Mouse (Mus musculus) adrenal gland, postnatal 4 days (tissue): Measurements from ENCODE around the gene Rbm17. TPM values are rescaled to one million over a fixed set of nuclear protein-coding genes. Genes with fewer than 3 reads are reported as not detected.

Experiments used
- DNase-seq, 2 experiments: peaks; one replicate each; pipeline ENCODE4 v3.0.0; 2021 to 2022; ENCODE audit warnings: low spot score in 2 of 2, mixed read lengths in 2 of 2
- total RNA-seq, 2 experiments: library from RNA; stranded (reverse); gene quantifications; 2 replicates each; pipeline ENCODE4 v1.2.3; 2021

Gene Rbm17
- total RNA-seq, 2 experiments from 2014 or later: 136 to 154 TPM

DNA sequence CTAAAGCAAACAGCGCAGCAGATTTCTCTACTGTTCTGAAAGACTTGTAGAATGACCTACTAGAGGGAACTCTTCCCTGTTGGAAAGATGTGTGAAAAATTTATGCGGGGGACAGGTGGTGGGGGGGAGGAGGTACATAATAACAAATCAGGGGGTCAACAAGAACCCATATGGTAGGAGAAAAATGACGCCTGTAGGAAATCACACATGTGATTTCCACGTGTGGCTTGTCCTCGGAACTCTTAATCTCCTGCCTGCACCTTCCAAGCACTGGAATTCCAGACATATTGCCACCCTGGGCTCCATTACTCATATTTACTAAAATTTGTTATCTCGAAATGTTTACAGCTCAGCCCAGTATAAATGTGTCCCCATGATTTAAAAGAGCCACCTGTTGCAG is 2.2 kb downstream of the Rbm17 start:
- no peak for DNase-seq

DNA sequence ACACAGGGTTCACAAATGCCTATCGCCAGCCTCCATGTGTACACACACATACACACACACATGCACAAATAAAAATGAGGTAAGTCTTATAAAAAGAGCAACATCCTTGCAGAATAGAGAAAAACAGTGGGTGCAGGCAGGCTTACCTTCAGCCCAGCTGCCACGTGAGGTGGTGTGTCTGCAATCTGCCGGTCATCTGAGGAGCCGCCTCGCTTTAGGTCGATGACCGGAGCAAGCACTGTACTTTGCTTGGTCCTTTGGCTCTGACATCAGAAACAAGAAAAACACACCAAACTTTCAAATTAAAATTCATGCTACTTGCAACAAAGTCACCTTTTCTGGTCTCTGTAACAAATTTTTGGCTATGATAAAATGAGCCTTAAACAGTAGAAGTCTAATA is 6.0 kb downstream of the Rbm17 start:
- DNase-seq: no peak

DNA sequence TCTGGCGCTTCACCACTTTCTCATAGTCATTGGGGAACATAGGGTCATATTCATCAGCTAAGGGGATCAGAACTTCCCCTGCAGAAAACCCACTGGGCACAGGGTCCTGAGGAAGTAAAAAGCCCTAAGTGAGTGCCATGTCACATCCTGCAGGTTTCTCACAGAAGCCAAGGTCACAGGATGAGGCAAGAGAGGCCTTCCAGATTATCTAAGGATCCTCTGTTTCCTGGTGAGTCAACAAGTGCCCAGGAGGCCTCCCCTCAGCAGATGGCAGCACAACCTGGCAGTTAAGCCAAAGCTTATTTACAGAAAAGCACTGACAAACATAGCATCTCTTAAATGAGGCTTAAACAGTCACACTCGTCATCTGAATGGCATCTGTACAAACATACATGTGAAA is 7.3 kb downstream of the Rbm17 start:
- DNase-seq: no peak

DNA sequence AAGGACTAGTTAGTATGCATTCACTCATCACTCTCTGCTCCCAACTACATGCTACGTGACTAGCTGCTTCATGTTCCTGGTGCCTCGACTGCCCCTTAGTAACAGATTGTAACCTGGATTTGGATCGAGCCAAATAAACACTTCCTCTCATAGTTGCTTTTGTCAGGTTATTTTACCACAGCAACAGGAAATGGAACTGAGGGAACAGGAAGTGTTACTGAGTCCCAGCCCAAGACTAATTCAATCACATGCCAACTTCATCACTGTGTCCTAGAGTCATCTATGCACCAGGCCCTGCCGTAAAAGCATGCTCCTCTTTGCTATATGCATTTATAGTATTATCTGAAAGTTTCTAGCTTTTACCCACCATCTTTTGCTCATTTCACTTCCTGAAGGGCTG is 16.0 kb downstream of the Rbm17 start:
- DNase-seq: no peak

DNA sequence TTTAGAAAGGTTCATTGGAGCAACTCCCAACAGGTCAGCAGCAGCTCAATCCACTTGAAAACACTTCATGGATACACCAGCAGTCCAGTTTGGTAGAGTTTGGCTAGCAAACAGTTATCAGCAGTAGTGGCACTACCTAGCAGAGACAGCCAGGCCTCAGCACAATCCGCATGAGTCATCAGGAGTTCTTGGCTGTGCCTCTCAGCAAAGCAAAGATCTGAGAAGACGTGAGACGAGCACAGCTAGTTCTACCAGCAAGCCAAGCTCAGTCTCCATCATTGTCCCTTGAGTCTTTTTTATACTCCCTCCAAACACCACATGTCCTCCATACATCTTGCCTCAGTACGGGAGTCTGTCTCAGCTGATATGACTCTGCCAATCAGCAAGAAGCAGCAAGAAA is 24.6 kb downstream of the Rbm17 start:
- no peak for DNase-seq

DNA sequence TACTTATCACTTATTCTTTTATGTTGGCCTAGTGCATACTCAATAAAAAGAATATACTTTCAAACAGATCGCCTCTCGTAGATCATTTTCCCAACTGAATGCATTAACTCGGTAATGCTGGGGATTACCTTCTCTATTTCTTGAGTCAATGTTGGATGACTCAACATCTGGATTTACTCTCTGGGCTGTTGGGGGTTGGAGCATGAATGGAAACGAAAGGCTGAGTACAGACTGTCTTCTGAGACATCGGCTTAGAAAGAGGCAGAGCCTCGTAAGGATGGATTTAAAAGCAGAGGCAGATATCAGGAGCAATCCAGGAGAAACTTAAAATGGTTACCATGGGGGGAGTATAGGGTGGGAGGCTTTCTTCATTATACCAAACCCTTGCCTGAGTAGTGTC is 25.8 kb downstream of the Rbm17 start:
- no peak for DNase-seq

DNA sequence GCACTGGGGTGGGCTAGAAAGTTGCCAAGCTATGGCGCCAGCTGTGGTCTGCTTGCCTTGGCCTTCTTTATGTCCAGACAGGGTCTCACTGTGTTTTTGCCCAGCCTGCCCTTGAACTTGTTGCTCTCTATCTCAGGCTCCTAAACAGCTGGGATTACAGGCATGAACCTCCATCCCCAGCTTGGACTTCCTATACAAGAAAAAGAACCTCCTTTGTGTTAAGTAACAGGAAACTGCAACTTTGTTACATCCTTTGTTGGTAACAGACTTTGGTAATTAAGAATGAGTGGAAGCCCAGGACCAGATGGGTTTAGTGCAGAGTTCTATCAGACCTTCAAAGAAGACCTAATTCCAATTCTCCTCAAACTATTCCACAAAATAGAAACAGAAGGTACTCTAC is 30.3 kb downstream of the Rbm17 start:
- DNase-seq: no peak

- DNase-seq: peak in 1 of 2 experiments; percentile 15
Measured at GRCm38 (mm10) chr2:11571004-11571535, 32.9 kb downstream of the Rbm17 start.

GRCm38 (mm10) chr2:11568471-11568870 is 35.5 kb downstream of the Rbm17 start:
- peak in 1 of 2 experiments; percentile 22 for DNase-seq

- DNase-seq: no peak
Measured at GRCm38 (mm10) chr2:11567781-11568362, 36.1 kb downstream of the Rbm17 start.

DNA sequence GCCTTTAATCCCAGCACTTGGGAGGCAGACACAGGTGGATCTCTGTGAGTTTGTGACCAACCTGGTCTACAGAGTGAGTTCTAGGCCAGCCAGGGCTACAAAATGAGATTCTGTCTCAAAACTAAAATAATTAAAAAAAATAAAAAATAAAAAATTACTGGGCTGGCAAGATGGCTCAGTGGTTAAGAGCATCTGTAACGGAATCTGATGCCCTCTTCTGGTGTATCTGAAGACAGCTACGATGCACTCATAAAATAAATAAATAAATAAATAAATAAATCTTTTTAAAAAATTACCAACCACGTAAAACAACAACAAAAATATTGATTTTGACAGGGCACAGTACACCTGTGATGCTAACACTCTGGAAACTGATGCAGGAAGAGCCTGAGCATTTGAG is 37.1 kb downstream of the Rbm17 start:
- no peak for DNase-seq

DNA sequence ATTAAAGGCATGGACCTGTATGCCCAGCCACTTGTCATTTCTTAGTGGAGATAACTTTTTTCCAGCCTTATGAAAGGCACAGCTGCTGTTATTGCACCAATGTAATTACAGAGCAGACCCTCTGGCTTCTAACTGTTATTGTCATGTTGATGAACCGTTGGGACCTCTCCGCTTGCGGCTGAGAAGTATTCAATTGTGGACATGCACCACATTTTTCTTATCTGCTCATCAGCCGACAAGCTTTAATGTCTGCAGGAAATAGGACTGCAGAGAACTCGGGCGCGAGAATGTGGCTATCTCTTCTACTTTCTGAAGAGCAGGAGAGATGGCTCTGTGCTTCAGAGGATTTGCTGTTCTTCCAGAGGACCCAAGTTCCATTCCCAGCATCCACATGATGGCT is 37.7 kb downstream of the Rbm17 start:
- no peak for DNase-seq

- DNase-seq: no peak
Measured at GRCm38 (mm10) chr2:11564768-11565167, 39.2 kb downstream of the Rbm17 start.

GRCm38 (mm10) chr2:11563256-11563655 is 40.7 kb downstream of the Rbm17 start:
- DNase-seq: no peak

GRCm38 (mm10) chr2:11558654-11559053 is 45.3 kb downstream of the Rbm17 start:
- no peak for DNase-seq

DNA sequence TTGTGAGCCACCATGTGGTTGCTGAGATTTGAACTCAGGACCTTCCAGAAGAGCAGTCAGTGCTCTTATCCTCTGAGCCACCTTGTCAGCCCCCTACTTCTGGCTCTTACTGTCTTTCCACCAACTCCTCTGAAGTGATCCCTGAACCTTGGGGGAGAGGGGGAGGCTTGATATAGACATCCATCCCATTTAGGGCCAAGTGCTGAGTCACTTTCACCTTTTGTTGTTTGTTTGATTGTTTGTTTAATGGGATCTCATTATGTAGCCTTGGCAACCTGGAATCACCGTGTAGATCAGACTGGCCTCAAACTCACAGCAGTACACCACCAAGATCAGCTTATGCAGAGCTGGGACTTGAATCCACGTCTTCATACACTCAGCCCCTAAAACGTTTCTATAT is 46.7 kb downstream of the Rbm17 start:
- no peak for DNase-seq

DNA sequence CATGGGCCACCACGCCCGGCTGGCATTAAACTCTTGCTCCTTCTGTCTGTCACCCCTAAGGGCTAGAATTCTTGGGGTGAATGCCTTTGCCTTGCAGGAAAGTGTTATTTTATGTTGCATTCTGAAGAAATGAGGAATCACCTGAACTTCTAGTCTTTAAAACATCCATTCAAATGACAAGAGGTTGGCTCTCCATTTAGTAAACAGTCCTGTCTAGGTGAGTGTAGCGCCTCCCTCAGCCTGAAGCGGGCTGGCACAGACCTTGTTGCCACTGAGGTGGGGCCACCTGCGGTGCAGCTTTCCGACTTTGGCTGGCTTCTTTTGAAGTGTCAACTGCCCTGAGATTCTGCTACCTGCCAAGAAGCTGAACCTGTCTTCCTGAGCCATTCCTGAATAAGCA is 48.6 kb downstream of the Rbm17 start:
- no peak for DNase-seq

- DNase-seq: peak; percentile 57 to 66
Measured at GRCm38 (mm10) chr2:11553471-11554400, 50.2 kb downstream of the Rbm17 start, which contains the start of gene Pfkfb3. Pfkfb3 (minus strand) TSS chr2:11554077.

DNA sequence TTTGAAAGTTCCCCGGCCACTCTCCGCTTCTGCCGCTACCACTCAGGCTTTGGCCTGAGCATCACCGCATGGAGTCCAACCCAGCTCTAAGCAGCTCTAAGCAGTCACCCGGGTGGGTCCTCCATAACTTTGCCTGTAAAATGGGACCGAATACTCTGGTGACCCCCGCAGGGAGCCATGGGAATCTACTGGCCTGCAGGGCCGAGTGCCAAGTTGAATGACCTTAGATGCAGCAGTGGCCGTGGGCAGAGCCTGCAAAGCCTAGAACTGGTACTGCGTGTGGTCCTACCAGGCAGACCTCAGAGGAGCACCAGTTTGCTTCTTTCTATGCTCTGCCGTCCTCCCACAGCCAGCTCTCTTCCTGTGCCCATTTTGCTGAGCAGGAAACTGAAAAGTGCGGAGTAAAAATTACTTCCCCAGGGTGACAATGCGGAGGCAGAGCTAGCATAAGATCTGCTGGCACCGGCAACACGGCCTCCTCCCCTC is 50.9 kb downstream of the Rbm17 start:
- peak in 1 of 2 experiments; percentile 34 for DNase-seq

DNA sequence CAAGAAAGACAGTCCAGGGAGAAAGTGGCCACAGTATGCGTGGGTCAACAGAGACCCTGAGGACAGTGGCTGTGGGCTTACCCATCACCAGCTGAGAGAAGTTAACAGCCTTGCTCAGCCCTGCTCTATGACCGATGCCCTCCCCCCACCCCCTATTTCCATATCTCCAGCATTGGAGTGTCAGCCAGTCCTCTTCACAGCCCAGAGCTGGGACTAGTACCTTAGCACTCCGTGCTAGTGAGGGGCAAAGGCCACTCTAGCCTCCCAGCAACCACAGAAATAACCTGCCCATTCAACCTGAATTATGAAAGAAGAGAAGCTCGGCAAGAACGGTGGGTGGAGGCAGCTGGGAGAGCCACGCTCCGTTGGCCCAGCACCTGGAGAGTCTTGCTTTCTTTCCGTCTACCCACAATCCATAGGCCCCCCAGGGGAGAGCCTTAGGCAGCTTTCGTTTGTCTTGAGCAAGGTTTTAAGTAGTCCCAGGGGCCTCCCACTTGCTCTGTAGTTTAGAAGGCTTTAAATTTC is 51.6 kb downstream of the Rbm17 start:
- no peak for DNase-seq

DNA sequence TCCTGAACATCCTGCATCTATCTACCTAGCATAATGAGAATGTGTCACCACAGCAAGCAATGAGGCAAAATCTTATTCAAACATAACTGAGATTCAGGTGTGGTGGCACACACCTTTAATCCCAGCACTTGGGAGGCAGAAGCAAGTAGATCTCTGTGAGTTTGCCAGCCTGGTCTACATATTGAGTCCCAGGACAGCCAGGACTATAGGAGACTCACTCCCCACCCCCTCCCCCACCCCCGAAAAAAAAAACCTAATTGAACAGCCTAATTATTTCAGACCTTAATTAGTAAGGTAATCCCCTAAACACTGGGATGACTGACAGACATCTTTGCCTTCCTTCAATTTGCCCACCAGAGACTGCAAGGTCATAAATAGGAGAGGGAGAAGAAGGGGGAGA is 52.2 kb downstream of the Rbm17 start:
- no peak for DNase-seq

GRCm38 (mm10) chr2:11548508-11548907 is 55.4 kb downstream of the Rbm17 start:
- DNase-seq: no peak
